Mouse (Mus musculus): ENCODE measurements around the gene Cdc37. TPM values are rescaled to one million over a fixed set of nuclear protein-coding genes. Genes with fewer than 3 reads are reported as not detected.
A peak's percentile ranks its signal among the peaks of the same experiment; 100 is the strongest.

The Cdc37 gene
- polyA plus RNA-seq, 1 experiment: 51.1 TPM

DNA sequence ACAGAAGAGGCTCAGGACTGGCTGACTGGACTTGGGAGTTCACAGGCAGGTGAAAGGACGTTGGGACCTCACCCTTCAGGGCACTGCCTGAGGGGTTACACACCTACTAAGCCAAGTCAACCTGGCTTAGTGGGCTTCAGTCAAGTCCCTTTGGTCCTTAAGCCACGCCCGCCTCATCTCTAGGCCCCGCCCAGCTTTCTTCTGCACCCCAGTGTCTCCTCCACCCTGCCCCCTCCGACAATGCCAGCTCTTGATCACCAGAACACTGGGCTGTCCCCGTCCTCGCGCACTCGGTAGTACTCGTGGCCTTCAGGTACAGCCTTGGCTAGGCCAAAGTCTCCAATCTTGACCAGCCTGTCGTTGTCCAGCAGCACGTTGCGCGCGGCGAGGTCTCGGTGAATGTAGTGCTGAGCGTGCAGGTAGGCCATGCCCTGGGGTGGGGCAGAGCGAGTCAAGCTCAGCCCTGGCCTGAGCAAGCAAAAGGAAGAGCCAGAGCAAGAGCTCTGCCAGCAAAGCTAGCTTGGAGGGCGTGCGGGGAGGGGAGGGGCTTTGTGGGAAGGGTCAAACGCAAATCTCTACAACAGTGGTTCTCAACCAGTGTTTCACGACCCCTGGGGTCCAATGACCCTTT is 42.1 kb downstream of the Cdc37 start:
- TF ChIP-seq POLR2A (IDR thresholded peaks at IDR 0.05; ENCODE audit: borderline replicate concordance, control insufficient read depth, low read depth, low read length): no peak
- no peak for TF ChIP-seq CTCF (IDR thresholded peaks at IDR 0.05; ENCODE audit: control insufficient read depth, insufficient read depth, low read length)
- Histone ChIP-seq H3K4me1 (ENCODE audit: control insufficient read depth, insufficient read depth, low read length) (peaks cover 2% of the 10 kb centered on the region; the same call in 1 of the 2 replicates), H3K4me3 (replicated peaks; ENCODE audit: control insufficient read depth, low read depth, low read length) (no peak overlapping the region), H3K27ac (ENCODE audit: control insufficient read depth, insufficient read depth, low read depth, low read length, poor library complexity) (no peak overlapping the region)
- WGBS: 89% methylated on average over 23 of the region's 23 CpGs

DNA sequence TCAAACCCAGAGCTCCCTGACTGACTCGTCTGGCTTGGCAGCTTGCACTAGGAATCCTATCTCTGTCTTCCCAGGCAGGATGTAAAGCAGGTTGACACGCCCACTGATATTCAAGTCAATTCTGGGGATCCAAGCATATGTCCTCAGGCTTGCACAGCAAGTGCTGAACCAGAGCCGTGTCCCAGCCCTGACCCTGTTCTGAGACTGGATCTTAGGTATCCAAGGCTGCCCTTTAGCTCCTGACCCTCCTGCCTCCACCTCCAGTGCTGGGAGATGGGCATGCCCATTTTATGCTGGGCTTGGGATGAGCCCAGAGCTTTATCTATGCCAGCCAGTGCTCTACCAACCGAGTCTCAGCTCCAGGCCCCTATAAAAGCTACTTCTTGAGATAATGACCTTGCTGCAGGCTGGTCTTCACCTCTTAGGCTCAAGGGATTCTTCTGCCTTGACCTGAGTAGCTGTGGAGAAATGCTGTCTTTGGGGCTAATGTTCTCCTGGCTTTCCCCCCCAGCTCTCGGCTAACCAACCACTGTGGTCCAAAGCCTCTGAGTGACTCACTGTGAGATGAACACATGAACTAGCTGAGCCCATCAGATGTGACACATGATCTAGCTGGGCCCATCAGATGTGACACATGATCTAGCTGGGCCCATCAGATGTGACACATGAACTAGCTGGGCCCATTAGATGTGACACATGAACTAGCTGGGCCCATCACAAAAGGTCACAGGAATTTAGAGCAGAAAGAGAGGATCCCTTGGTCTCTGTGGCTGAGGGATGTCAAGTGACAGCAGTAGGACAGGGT is 43.8 kb downstream of the Cdc37 start:
- TF ChIP-seq POLR2A (IDR thresholded peaks at IDR 0.05; ENCODE audit: borderline replicate concordance, control insufficient read depth, low read depth, low read length): no peak
- TF ChIP-seq CTCF (IDR thresholded peaks at IDR 0.05; ENCODE audit: control insufficient read depth, insufficient read depth, low read length): no peak
- Histone ChIP-seq H3K27ac (ENCODE audit: control insufficient read depth, insufficient read depth, low read depth, low read length, poor library complexity) (peak overlapping the region; percentile 31), H3K4me1 (ENCODE audit: control insufficient read depth, insufficient read depth, low read length) (peaks cover 2% of the 10 kb centered on the region; the same call in 1 of the 2 replicates), H3K4me3 (replicated peaks; ENCODE audit: control insufficient read depth, low read depth, low read length) (no peak overlapping the region)
- whole genome bisulfite sequencing: 60% methylated on average over 5 of the region's 5 CpGs

DNA sequence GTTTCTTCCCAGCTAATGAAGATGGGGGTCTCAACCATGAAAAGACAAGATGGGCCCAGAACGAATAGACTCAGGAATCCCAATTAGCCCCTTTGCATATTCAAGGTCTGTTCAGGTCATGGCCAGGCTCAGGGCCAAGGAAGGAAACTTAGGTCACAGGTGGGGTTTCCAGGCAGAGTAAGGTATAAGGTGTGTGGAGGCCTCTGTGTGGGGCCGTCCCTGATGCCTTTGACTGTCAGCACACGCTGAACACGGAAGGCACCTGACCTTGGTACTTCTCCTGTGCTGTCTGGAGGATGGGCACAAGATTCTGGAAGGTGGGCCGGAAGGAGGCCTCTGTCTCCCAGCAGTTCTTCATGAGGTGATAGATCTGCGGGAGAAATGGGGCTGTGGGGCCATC is 45.0 kb downstream of the Cdc37 start:
- 90% methylated on average over 6 of the region's 6 CpGs for WGBS
- no peak overlapping the region for H3K27ac ChIP-seq (ENCODE audit: control insufficient read depth, insufficient read depth, low read depth, low read length, poor library complexity)
- TF ChIP-seq POLR2A (IDR thresholded peaks at IDR 0.05; ENCODE audit: borderline replicate concordance, control insufficient read depth, low read depth, low read length) (no peak), CTCF (IDR thresholded peaks at IDR 0.05; ENCODE audit: control insufficient read depth, insufficient read depth, low read length) (no peak)
- no peak overlapping the region for H3K4me3 ChIP-seq (replicated peaks; ENCODE audit: control insufficient read depth, low read depth, low read length)
- H3K4me1 ChIP-seq (ENCODE audit: control insufficient read depth, insufficient read depth, low read length): peaks cover 2% of the 10 kb centered on the region; the same call in 1 of the 2 replicates

DNA sequence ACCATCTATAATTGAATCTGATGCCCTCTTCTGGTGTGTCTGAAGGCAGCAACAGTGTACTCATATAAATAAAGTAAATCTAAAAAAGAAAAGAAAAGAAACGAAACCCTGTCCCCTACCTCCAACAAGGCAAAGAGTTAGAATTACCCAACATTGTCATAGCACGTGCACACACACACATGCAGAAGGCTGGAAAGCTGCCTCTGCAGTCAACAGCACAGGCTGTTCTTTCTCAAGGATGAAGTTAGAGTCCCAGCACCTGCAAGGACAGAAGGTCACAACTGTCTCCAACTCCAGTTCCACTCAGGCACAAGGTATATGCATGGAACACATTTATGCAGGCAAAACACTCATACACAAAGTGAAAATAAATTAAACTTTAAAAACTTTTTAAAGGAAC is 47.7 kb downstream of the Cdc37 start:
- Histone ChIP-seq H3K4me3 (replicated peaks; ENCODE audit: control insufficient read depth, low read depth, low read length) (no peak overlapping the region), H3K27ac (ENCODE audit: control insufficient read depth, insufficient read depth, low read depth, low read length, poor library complexity) (no peak overlapping the region), H3K4me1 (ENCODE audit: control insufficient read depth, insufficient read depth, low read length) (peaks cover 2% of the 10 kb centered on the region; the same call in 1 of the 2 replicates)
- WGBS: 91% methylated on average over 2 of the region's 2 CpGs
- no peak for TF ChIP-seq CTCF (IDR thresholded peaks at IDR 0.05; ENCODE audit: control insufficient read depth, insufficient read depth, low read length)
- no peak for TF ChIP-seq POLR2A (IDR thresholded peaks at IDR 0.05; ENCODE audit: borderline replicate concordance, control insufficient read depth, low read depth, low read length)

DNA sequence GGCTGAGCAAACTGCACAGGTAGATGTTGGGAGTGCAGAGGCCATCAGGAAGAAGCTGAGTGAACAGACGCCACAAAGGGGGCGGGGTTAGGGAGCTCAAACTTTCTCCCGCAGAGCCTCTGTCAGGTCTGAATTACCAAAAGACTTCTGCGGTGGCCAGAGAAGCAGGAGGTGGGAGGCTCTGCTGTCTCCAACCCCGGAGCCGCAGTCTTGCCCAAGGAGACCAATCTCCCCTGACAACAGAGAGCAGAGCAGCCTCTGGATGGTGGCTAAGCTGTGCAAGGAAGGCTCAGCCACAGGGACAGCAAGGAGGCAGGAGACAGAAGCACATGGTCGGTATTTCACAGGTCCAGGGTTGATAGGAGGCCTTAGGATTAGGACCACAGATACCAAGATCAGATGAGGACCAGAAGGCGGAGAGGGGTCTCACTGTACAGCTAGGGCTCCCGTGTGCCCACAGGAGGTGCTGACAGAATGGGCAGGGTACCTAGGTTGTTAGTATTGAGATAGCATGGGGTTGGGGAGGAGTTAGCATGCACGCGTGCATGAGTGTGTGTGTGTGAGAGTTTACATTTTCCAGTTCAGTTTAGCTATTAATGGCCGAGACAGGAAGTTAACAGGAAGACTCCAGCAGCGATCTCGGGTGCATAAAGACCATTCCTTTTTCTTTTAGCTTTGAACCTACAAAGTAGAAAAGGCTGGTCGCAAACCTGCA is 49.2 kb downstream of the Cdc37 start:
- H3K4me1 ChIP-seq (ENCODE audit: control insufficient read depth, insufficient read depth, low read length): peaks cover 2% of the 10 kb centered on the region; the same call in 1 of the 2 replicates
- TF ChIP-seq POLR2A (IDR thresholded peaks at IDR 0.05; ENCODE audit: borderline replicate concordance, control insufficient read depth, low read depth, low read length) (no peak), CTCF (IDR thresholded peaks at IDR 0.05; ENCODE audit: control insufficient read depth, insufficient read depth, low read length) (no peak)
- WGBS: 7% methylated on average over 15 of the region's 15 CpGs
- H3K27ac ChIP-seq (ENCODE audit: control insufficient read depth, insufficient read depth, low read depth, low read length, poor library complexity): no peak overlapping the region
- H3K4me3 ChIP-seq (replicated peaks; ENCODE audit: control insufficient read depth, low read depth, low read length): no peak overlapping the region

DNA sequence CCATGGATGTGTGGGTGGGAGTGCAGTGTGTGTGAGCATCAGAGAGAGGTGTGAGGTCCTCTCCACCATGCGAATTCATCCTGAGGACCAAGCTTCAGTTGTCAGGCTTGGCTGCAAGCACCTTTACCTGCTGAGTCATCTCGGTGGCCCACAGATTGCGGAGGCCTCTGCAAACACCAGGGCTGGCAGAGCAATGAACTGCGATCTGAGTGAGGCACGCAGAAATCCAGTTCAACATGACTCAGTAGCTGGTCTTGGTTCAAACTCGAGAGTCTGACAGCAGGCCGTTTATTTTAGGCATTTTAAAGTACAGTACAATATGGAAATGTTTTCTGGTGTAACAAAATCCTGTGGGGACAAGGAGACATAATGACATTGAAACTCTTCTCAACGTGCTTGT is 52.0 kb downstream of the Cdc37 start:
- Histone ChIP-seq H3K4me3 (replicated peaks; ENCODE audit: control insufficient read depth, low read depth, low read length) (no peak overlapping the region), H3K27ac (ENCODE audit: control insufficient read depth, insufficient read depth, low read depth, low read length, poor library complexity) (no peak overlapping the region), H3K4me1 (ENCODE audit: control insufficient read depth, insufficient read depth, low read length) (no peaks in the 10 kb centered on the region; the same call in 1 of the 2 replicates)
- no peak for TF ChIP-seq POLR2A (IDR thresholded peaks at IDR 0.05; ENCODE audit: borderline replicate concordance, control insufficient read depth, low read depth, low read length)
- no peak for TF ChIP-seq CTCF (IDR thresholded peaks at IDR 0.05; ENCODE audit: control insufficient read depth, insufficient read depth, low read length)
- WGBS: 59% methylated on average over 8 of the region's 8 CpGs

DNA sequence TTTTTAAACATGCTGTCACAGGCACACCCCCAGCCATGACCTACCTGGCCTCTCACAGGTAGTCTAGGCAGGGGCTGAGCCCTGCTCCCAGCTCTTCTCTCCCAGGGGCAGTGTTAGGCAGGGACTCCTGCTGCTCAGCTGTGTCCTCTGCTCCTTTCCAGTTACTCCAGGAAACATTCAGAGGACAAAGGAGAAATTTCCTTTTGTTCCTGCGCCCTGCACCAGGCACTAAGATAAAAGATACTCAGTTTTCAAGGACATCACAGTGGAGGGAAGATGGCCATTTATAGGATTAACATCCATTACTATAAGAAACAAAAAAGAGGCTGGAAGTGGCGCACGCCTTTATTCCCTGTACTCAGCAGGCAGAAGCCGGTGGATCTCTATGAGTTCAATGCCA is 53.8 kb downstream of the Cdc37 start:
- Histone ChIP-seq H3K4me1 (ENCODE audit: control insufficient read depth, insufficient read depth, low read length) (no peaks in the 10 kb centered on the region; the same call in 1 of the 2 replicates), H3K4me3 (replicated peaks; ENCODE audit: control insufficient read depth, low read depth, low read length) (no peak overlapping the region), H3K27ac (ENCODE audit: control insufficient read depth, insufficient read depth, low read depth, low read length, poor library complexity) (no peak overlapping the region)
- TF ChIP-seq POLR2A (IDR thresholded peaks at IDR 0.05; ENCODE audit: borderline replicate concordance, control insufficient read depth, low read depth, low read length) (no peak), CTCF (IDR thresholded peaks at IDR 0.05; ENCODE audit: control insufficient read depth, insufficient read depth, low read length) (no peak)
- WGBS: 96% methylated on average over 4 of the region's 4 CpGs

DNA sequence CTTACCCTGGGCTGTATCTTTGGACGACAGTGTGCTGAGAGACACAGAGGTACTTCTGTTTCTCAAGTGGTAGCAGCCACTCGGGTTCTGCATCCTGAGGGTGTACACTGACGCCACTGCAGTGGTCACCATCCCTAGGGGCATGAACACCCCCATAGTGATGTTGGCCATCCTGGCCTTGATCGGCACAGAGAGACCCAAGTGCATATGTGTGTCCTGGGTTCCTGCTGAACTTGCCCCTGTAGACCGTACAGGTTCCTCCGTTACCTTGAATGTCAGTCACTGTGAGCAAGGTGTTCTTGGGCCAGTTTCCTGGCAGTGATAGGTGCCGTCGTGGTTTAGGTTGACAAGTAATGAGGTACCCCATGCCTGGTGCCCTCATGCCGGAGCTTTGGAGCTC is 56.4 kb downstream of the Cdc37 start:
- H3K4me1 ChIP-seq (ENCODE audit: control insufficient read depth, insufficient read depth, low read length): peaks cover 2% of the 10 kb centered on the region; the same call in 1 of the 2 replicates
- 89% methylated on average over 9 of the region's 9 CpGs for WGBS
- no peak for TF ChIP-seq POLR2A (IDR thresholded peaks at IDR 0.05; ENCODE audit: borderline replicate concordance, control insufficient read depth, low read depth, low read length)
- no peak overlapping the region for H3K4me3 ChIP-seq (replicated peaks; ENCODE audit: control insufficient read depth, low read depth, low read length)
- no peak overlapping the region for H3K27ac ChIP-seq (ENCODE audit: control insufficient read depth, insufficient read depth, low read depth, low read length, poor library complexity)
